Comparison of ENCODE assay signal across 8 mouse cellular contexts in genomic region chr1:191299215-191299942, GRCm38 (mm10). TPM values are rescaled to one million over a fixed set of nuclear protein-coding genes. Genes with fewer than 3 reads are reported as not detected.
A peak's percentile ranks its signal among the peaks of the same experiment; 100 is the strongest.
DNase-seq lines count a peak whose midpoint lies in the region; ATAC-seq and TF ChIP-seq lines count a peak whose summit lies in the region.

No protein-coding gene starts in this region.

- peak; percentile 72 for DNase-seq in gastrocnemius, adult 2 months
- DNase-seq in gastrocnemius, postnatal 36 days, result no peak
- DNase-seq in 416B (ENCODE audit: low read depth), result peak; percentile 46
- DNase-seq in adrenal gland, postnatal 36 days, result peak; percentile 63 to 75
- peak; percentile 58 to 72 for DNase-seq in heart, adult 9 months (ENCODE audit: low spot score in 2 of 2)
- DNase-seq in limb, embryonic 11.5 days (ENCODE audit: low spot score), result peak; percentile 61
- DNase-seq in right cerebral cortex, postnatal 4 days, result peak; percentile 24
- no peak for DNase-seq in spleen, adult 18-20 months

- ATAC-seq in limb, embryonic 11.5 days (ENCODE audit: insufficient number of reproducible peaks, low FRiP score, low TSS enrichment, low read depth), result no peak

- H3K9ac ChIP-seq in limb, embryonic 11.5 days (ENCODE audit: low read length), result no peak overlapping the region

- no peaks in the 10 kb centered on the region for H3K36me3 ChIP-seq in limb, embryonic 11.5 days (ENCODE audit: control insufficient read depth, insufficient read depth, low read length)

- peak overlapping the region; percentile 89 for H3K27ac ChIP-seq in gastrocnemius, adult 2 months
- H3K27ac ChIP-seq in limb, embryonic 11.5 days (replicated peaks; ENCODE audit: low read depth, low read length), result no peak overlapping the region

- peak overlapping the region; percentile 33 for H3K4me3 ChIP-seq in gastrocnemius, adult 2 months
- no peak overlapping the region for H3K4me3 ChIP-seq in limb, embryonic 11.5 days (ENCODE audit: low read depth, low read length)

- no peaks in the 10 kb centered on the region for H3K9me3 ChIP-seq in limb, embryonic 11.5 days (ENCODE audit: control insufficient read depth, low read length)

- intact Hi-C loops in gastrocnemius, adult 2 months (cut with DNase I), result no loop called here
- intact Hi-C loops in gastrocnemius, postnatal 36 days (cut with DNase I), result no loop called here

- no peaks in the 10 kb centered on the region for H3K4me1 ChIP-seq in limb, embryonic 11.5 days (ENCODE audit: control insufficient read depth, insufficient read depth, low read length)

- 51% methylated on average over 11 of the region's 11 CpGs for WGBS in limb, embryonic 11.5 days

- no peak overlapping the region for H3K4me2 ChIP-seq in limb, embryonic 11.5 days (ENCODE audit: low read depth, severe bottlenecking)

- TF ChIP-seq CTCF in gastrocnemius, adult 2 months (IDR thresholded peaks at IDR 0.05), result peak; percentile 69

- H3K27me3 ChIP-seq in limb, embryonic 11.5 days (ENCODE audit: control insufficient read depth, insufficient read depth, low read length), result no peaks in the 10 kb centered on the region

RNA-seq across cellular contexts. Expression of gene Nenf, which starts 18.6 kb away (rescaled TPM):
- total RNA-seq in gastrocnemius, adult 2 months (2021), result 10 to 100 TPM; 68.3 to 69.6 TPM
- 10 to 100 TPM; 55.2 to 61.5 TPM for total RNA-seq in gastrocnemius, postnatal 36 days (2021)
- 100 to 1,000 TPM in 1 of 2 experiments, 10 to 100 TPM in 1; 86.6 to 103 TPM for total RNA-seq in adrenal gland, postnatal 36 days (2021)
- 60.1 and 65.9 TPM in 2 replicates for polyA plus RNA-seq in limb, embryonic 11.5 days (2014; fragmentation: Nextera tagmentation; extraction: Ambion mirVana)

RNA-seq across cellular contexts. Expression of gene Tmem206, which starts 26.3 kb away (rescaled TPM):
- 1 to 10 TPM; 1.2 to 1.4 TPM for total RNA-seq in gastrocnemius, adult 2 months (2021)
- 1 to 10 TPM; 1.5 to 1.8 TPM for total RNA-seq in gastrocnemius, postnatal 36 days (2021)
- 1 to 10 TPM; 4.7 to 6.0 TPM for total RNA-seq in adrenal gland, postnatal 36 days (2021)
- 26.8 and 28.4 TPM in 2 replicates for polyA plus RNA-seq in limb, embryonic 11.5 days (2014; fragmentation: Nextera tagmentation; extraction: Ambion mirVana)

Comparison
In these comparisons a context has a peak if more than half of its experiments do, and no peak if none do; other contexts are left out.
1. DNase-seq: peak in gastrocnemius, adult 2 months (single experiment), 416B (single experiment), adrenal gland, postnatal 36 days (2 of 2), heart, adult 9 months (2 of 2), limb, embryonic 11.5 days (single experiment) and right cerebral cortex, postnatal 4 days (single experiment); none in gastrocnemius, postnatal 36 days (0 of 2) and spleen, adult 18-20 months (0 of 2).